Mouse (Mus musculus): ENCODE measurements at regions not wholly inside any gene's neighbourhood (a gene's known extent, or its start where the extent isn't known, plus 50 kb on each side); places are given as distances from the start of the nearest gene placed in this dataset.

DNA sequence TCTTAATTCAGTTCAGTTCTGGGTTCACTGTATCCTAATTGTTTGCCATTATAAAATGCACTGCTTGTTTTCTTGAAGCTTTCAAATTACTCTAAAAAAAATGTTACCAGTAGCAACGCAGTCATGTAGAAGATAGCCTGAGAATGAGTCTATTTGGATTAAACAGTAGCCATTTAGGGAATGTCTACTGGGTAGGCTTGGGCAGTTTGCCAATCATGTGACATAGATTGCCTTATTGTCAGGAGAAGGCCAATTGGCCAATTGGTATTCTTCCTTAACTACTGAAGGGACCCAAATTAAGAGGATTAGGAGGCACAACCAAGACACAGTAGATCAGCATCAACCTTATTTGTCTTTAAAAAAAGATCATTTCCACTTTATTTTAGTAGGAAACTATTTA lies 379.7 kb downstream of the Samd5 start:
- DNase-seq (ENCODE audit: low spot score) = no peak

DNA sequence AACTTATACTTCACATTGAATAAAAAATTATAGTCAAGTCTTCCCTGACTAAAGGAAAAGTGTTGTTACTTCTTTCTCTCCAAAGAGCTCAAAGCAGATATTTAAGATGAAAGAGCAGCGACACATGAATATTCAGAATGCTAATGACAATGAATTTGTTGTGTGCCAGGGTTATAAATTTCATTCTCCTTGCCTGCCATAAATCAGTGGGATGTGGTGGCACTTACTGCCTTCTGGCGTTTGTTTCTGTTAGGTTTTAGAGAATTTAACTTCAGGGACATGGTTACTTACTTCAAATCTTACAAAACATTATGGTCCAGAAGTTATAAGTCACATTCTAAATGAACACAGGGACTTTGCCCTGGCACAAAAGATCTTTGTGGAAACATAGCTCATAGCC lies 380.4 kb downstream of the Samd5 start:
- no peak for DNase-seq (ENCODE audit: low spot score)

- no peak for DNase-seq (ENCODE audit: low spot score)
These were observed 383.4 kb downstream of the Samd5 start for GRCm38 (mm10) chr10:9291456-9292146.

- DNase-seq (ENCODE audit: low spot score) = no peak
These were observed 387.1 kb upstream of the Sash1 start for GRCm38 (mm10) chr10:9272940-9273339.

DNA sequence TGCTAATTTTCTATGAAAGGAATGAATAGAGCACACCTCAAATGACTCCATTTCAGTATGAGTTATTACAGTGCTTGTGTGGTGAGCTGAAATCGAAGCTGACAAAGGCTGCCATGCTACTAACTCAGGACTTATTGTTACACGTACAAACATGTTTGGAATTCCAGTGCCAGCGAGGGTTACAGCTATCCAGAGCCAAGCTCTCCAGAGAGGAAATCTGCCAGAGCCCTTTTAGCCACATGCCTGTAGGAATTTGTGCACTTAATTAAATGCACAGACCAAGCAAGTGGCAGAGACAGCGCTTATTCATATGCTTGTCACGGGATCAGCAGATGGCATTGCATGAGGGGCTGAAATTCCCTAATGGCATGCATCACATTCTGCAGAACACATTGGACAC lies 386.4 kb upstream of the Sash1 start:
- no peak for DNase-seq (ENCODE audit: low spot score)

DNA sequence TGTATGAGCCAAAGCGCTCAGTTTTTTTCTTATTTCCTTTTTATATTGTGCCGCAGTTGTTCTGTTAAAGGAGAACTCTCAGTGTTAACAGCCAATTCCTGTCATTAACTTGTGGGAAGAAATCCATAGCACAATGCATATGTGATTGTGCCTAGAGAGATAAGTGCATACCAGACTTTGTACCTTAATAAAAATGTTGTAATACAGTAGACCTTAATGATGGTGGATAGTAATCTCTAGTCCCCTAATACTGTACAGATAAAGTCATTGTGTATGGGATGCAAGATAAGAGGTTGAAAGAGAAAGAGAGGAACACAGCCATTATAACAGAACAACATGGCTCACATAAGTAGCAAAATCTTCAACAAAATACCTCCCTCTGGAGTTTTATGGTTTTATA lies 379.7 kb upstream of the Sash1 start:
- DNase-seq (ENCODE audit: low spot score) = no peak

DNA sequence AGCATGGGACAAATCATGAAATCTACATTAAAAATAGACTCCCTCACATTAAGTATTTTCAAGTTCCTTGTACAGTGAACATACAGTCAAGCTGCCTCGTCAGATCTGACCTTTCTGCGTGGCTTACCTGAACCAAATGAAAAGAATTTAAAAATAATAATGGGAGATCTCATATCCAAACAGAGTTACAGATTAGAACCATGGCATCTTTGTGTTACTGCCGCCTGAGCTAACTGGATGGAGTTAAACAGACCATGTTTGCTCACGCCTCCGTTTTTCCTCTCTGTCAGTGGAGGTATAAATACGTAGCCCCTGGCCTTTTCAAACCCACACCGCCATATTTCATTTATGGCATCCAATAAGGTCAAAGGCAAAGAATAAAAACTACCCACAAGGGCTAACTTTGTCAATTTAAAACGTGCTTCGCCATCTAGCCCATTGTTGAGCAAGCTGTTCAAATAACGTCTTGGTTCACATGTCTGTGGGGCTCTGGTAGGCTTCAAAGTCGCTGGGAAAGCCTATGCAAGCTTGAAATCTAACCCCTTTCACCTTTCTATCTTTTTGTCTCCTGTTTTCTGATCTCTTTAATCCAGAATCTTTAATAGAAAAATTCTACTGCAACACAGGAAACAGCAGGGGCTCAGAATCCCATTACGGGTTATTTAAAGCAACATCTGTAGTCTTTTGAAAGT lies 378.6 kb upstream of the Sash1 start:
- no peak for DNase-seq (ENCODE audit: low spot score)

GRCm38 (mm10) chr10:9258705-9259104 lies 372.8 kb upstream of the Sash1 start:
- no peak for DNase-seq (ENCODE audit: low spot score)

- no peak for DNase-seq (ENCODE audit: low spot score)
These were observed 367.0 kb upstream of the Sash1 start for GRCm38 (mm10) chr10:9252941-9253217.

- no peak for DNase-seq (ENCODE audit: low spot score)
These were observed 366.5 kb upstream of the Sash1 start for GRCm38 (mm10) chr10:9252120-9252940.

GRCm38 (mm10) chr10:9243281-9243618 lies 357.4 kb upstream of the Sash1 start:
- no peak for DNase-seq (ENCODE audit: low spot score)

GRCm38 (mm10) chr10:9242596-9243280 lies 356.9 kb upstream of the Sash1 start:
- DNase-seq (ENCODE audit: low spot score) = no peak

- no peak for DNase-seq (ENCODE audit: low spot score)
These were observed 354.1 kb upstream of the Sash1 start for GRCm38 (mm10) chr10:9239956-9240355.

DNA sequence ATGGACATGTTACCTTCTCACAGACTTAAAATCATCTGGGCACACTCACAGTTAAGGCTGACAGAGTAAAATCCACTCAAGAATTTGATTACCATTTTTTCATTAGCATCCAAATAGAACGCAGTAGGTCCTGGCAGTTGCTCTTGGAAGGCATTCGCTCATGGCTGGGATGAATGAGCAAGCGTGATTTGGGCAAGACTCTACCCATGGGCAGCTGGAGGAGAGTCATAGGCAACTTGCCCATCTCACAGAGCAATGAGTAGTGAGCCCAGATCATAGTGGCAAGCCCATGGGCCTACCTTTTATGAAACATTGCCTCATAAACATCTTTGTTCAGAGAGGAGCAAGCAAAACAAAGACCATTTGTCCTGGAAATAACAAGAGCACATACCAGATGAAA lies 345.9 kb upstream of the Sash1 start:
- no peak for DNase-seq (ENCODE audit: low spot score)

GRCm38 (mm10) chr10:9229116-9229515 lies 343.2 kb upstream of the Sash1 start:
- no peak for DNase-seq (ENCODE audit: low spot score)

- no peak for DNase-seq (ENCODE audit: low spot score)
These were observed 341.5 kb upstream of the Sash1 start for GRCm38 (mm10) chr10:9227361-9227760.

GRCm38 (mm10) chr10:9210646-9211045 lies 324.8 kb upstream of the Sash1 start:
- no peak for DNase-seq (ENCODE audit: low spot score)

DNA sequence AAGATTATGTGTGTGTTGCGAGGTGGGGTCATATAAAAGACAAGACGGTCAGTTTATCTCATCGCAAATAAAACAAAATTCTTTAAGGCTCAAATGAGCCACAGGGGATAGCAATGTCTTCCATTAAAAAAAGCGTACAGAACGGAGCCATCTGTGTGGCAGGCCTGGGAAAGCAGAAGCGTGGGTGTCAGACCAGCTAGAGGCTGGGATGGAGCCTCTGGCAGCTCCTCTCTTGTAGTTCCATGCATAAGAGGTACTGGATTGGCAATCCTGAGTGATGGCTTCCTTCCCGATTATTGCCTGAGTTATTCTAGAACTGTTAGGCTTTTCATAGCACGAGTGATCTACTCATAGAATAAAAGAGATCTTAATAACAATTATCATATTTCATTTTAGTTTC lies 318.2 kb upstream of the Sash1 start:
- DNase-seq (ENCODE audit: low spot score) = no peak

GRCm38 (mm10) chr10:9203323-9203722 lies 317.5 kb upstream of the Sash1 start:
- DNase-seq (ENCODE audit: low spot score) = no peak

DNA sequence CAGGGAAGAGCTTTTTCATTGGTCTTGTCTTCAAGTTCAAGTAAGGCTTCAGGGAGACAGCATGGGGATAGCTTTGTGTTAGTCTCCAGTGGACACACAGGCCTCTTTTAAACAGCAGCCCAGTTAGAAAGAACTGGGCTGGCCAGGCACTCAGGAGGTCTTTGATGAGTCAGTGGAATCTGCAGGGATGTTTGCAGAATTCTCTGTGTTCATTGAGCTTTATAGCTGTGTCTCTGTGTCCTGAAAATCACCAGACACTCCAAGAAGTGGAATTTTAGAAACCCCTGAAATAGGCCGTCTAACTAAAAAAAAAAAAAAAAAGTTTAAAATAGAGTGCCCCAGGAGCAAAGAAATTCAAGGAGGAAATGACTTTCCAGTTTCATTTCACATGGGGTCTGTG lies 317.1 kb upstream of the Sash1 start:
- DNase-seq (ENCODE audit: low spot score) = no peak

GRCm38 (mm10) chr10:9174997-9175396 lies 289.1 kb upstream of the Sash1 start:
- no peak for DNase-seq (ENCODE audit: low spot score)

DNA sequence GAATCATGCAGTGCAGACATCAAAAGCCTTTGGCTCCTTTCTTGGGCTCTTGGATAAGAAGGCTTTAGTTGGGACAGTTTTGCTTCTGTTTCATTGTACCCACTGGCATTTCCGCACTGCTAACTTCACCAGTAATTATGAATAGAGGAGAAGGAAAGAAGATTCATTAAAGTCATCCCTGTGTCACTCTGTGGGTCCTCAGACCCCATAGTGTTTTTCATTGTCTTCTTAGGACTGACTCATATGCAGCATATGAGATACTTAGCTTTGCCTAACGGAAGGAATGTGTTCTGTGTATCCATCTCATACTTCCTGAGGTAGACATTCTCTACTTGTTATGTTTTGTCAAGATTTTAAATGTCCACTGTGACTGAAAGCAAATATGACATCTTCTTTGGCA lies 287.6 kb upstream of the Sash1 start:
- DNase-seq (ENCODE audit: low spot score) = no peak

GRCm38 (mm10) chr10:9168725-9169124 lies 282.9 kb upstream of the Sash1 start:
- no peak for DNase-seq (ENCODE audit: low spot score)

Measured in c-Kit-positive CD71-positive TER-119-positive erythroid progenitor cells, embryonic 14.5 days (primary cell).